Mouse (Mus musculus) heart, postnatal 0 days (tissue): ENCODE results near the gene Lgals9.

Source experiments
- CTCF ChIP-seq: IDR thresholded peaks from 2 replicates; pipeline ENCODE4 v1.5.1; 2016; ENCODE audit warnings: antibody characterized with exemption, control low read depth, low read depth
- EP300 ChIP-seq: IDR thresholded peaks from 2 replicates; pipeline ENCODE4 v1.6.1; 2016; ENCODE audit warnings: antibody characterized with exemption, low read depth

- no peak for TF ChIP-seq CTCF
- no peak for TF ChIP-seq EP300
Measured at GRCm38 (mm10) chr11:79006417-79006816, 21.7 kb upstream of the Lgals9 start.
